Mouse (Mus musculus): ENCODE measurements around the gene Caps2. TPM values are rescaled to one million over a fixed set of nuclear protein-coding genes. Genes with fewer than 3 reads are reported as not detected.
"Not testable (repeated sequence)": the region's sequence is repeated elsewhere in the genome, so short reads cannot be mapped to it uniquely, and the experiment has no call there.

Caps2 gene
- not detected in 2 replicates for total RNA-seq (2021)
- long read RNA-seq, experiment 1 = 0 reads
- long read RNA-seq, experiment 2 = 0 reads

GRCm38 (mm10) chr10:112163168-112163766, at the start of gene Caps2:
Caps2 (plus strand) TSS chr10:112163621.
- peak; percentile 23 for DNase-seq

DNA sequence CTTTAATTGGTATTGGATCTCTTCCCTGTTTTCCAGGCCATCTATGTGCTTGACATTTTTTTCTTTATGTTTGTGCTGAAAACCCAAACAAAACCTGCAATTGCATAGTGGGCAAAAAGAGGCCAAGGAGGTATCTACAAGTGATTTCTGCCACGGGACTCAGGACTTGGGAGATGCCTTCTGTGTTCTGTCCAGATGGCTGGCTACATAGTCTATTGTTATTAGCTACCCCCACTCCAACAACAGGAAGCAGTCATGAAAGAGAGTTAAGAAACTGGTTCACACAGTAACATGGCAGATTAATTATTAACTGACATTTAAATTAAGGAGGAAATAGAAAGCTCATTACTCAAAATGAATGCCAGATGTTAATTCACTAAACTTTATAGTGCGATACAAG, 38.3 kb upstream of the Caps2 start:
- DNase-seq = not testable (repeated sequence)

- DNase-seq = not testable (repeated sequence)
Measured at GRCm38 (mm10) chr10:112127682-112128230, 35.7 kb upstream of the Caps2 start.

DNA sequence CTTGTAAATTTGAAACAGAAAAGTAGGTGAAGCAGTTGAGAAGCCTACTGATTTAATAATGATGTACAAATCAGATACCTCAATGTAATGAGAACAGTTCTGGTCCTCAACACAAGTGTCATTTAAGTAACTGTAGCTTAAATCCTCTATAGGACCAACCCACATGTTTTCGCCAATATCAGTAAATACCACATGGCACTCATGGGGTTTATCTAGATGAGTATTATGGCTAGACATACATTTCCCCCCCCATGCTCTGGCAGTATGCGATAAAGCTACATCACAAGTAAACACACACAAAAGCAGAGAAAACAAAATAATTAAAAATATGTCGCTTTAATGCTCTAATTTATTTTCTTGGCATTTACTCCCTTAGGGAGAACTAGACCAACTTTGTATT, 31.2 kb upstream of the Caps2 start:
- DNase-seq = no peak

- peak; percentile 46 for DNase-seq
Measured at GRCm38 (mm10) chr10:112138050-112138870, 25.2 kb upstream of the Caps2 start.

GRCm38 (mm10) chr10:112138871-112139430, 24.5 kb upstream of the Caps2 start:
- DNase-seq = no peak

DNA sequence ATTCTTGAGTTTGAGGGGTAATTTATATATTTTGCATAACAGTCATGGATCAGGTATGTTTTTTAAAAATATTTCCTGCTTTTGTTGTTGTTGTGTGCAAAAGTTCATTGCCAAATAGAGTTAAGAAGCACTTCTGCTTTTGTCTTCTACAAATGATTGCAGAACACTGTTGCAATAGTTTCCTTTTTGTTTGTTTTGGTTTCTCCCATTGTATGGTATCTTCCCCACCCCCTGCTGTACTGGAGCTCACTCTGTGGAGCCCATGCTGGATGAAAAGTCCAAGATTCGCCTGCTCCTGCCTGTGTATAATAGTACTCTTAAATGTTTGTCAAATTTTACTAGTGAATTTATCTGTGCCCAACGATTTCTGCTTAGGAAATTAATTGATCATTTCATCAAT, 23.6 kb upstream of the Caps2 start:
- no peak for DNase-seq

DNA sequence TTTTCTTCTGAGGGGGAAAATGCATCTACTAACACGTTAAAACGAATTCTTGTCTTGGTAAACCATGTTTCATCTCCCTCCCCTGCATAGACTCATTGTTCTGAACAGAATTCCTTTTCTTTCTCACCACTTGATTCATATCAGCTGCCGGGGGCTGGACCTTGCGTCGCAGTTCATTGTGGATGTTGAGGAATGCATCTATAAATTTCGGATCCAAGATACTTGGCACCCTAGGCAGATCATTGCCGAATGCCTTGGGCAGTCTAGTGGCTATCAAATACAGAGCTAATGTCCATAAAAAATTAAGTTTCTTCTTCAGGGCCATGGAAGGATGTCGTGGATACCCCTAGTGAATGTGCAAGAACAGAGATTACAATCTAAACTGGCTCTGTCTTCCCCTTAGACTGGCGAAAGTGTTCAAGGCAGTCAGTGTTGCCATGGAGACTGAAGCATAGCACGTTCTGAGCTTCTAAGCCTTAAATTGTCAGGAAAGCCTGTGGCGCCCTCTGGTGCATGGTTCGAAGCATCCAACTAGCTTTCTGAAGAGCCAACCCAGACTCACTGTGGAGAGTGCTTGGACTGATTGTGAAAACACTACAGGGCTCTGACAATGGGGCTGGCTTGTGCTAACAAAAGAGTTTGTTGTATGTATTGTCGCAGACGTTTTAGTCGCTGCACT, 3.4 kb upstream of the Caps2 start, which contains the start of gene Glipr1l3:
Gene Glipr1l3, minus strand, starts transcription at position 446 of the 679 bp plus-strand sequence.
- DNase-seq = peak; percentile 87

DNA sequence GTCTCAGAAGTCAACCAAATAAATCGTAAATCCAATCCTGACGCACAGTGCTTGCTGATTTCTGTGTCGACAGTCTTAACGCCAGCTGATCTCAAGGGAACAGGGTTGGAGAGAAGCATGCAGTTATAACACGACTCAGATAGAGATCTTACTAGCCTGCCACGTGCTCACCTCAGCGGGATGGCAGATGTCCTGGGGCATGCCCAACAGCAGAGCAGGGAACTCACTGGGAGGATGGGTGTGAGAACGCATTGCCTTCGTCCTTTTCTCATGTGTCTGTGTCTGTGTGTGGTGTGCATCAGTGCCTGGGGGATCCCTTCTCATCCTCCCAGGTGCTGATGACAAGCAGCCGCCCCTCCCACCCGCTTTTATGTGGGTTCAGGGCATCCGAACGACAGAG, 13.6 kb downstream of the Caps2 start:
- not testable (repeated sequence) for DNase-seq

GRCm38 (mm10) chr10:112193919-112194318, 30.5 kb downstream of the Caps2 start:
- not testable (repeated sequence) for DNase-seq

DNA sequence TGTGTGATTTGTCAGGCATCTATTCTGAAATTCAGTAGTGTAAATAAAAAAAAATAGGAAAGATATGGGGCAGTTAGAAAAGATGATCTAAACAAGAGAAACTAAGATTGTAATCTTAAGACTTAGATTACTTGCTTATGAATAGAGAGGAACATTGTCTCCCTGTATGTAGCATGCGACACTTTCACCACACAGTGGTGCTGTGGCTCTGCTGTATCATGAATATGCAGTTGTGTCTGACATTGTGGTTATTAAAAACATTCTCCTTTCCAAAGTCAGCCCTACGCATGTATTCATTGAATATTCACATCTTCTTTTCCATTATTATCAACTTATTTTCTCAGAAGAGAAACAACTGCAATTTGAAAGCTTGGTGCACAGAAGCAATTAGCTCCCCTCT, 40.0 kb downstream of the Caps2 start:
- DNase-seq = peak; percentile 24

GRCm38 (mm10) chr10:112227073-112227472, 63.7 kb downstream of the Caps2 start:
- DNase-seq = no peak

DNA sequence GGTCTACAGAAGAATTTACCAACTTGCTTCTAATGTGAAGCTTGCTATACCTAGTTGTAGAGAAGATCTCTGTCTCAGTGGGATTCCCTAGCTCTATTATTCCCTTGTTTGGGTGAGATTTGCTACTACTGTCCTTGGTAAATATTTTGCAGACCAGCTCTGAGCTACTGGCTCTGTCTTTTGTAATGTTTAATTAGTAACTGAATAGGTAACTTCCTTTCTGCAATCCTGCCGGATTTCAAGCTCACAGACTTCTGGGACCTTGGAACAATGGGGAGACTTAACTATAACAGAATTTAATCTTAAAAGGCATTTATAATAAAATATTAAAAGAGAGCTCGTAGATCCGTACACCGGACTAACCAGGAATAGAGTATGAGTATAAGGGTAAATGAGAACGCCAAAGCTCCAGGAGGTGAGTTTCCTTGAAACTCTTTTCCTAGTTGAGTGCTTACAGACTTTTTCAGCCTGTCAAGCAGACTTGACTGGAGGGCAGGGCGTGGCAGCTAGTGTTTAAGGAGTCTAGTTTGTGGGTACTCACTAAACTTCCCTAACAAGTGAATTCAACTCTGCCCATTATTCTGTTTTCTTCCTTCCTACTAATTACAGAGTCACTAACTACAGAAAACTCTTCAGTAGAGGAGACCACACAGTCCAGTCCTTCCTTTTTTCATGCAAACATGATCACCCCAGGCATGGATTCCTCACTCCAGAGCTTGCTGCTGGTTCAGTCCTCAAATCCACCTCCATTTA, 65.8 kb downstream of the Caps2 start:
- not testable (repeated sequence) for DNase-seq

DNA sequence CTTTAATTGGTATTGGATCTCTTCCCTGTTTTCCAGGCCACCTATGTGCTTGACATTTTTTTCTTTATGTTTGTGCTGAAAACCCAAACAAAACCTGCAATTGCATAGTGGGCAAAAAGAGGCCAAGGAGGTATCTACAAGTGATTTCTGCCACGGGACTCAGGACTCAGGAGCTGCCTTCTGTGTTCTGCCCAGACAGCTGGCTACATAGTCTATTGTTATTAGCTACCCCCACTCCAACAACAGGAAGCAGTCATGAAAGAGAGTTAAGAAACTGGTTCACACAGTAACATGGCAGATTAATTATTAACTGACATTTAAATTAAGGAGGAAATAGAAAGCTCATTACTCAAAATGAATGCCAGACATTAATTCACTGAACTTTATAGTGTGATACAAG, 69.3 kb downstream of the Caps2 start:
- DNase-seq = not testable (repeated sequence)

GRCm38 (mm10) chr10:112235396-112235940, 72.0 kb downstream of the Caps2 start:
- DNase-seq = not testable (repeated sequence)

- no peak for DNase-seq
Measured at GRCm38 (mm10) chr10:112248273-112248672, 84.9 kb downstream of the Caps2 start.

DNA sequence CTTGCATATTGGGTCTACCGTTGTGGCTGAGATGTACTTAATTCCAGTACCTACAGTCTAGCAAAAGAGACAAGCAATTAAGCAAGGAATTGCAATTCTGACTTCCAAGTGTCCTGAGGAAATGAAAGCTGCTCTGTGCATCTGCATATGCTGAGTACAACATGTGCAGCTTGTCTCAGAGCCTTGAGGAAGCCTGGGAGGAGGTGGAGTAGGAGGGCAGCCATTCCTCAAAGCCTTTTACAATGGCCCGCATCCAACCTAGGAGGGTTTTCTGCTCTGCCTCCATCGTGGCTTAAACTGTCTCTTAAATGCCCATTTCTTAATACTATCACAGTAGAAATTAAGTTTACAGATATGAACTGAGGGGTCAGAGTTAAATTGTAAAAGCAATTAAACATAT, 100.0 kb downstream of the Caps2 start:
- no peak for DNase-seq
